Mouse (Mus musculus) thymus, postnatal 25 days (tissue): Measurements from ENCODE around the gene AI481877.

Source experiments
- DNase-seq: peaks from one replicate; pipeline ENCODE4 v3.0.0; 2022

AI481877 gene

GRCm38 (mm10) chr4:59123557-59123956, 15.2 kb downstream of the AI481877 start:
- no peak for DNase-seq

GRCm38 (mm10) chr4:59117644-59118495, 20.9 kb downstream of the AI481877 start:
- DNase-seq = no peak

- DNase-seq = no peak
These were observed 30.1 kb downstream of the AI481877 start for GRCm38 (mm10) chr4:59108721-59109120.

- DNase-seq = no peak
These were observed 30.9 kb downstream of the AI481877 start for GRCm38 (mm10) chr4:59107886-59108285.

- no peak for DNase-seq
These were observed 32.1 kb downstream of the AI481877 start for GRCm38 (mm10) chr4:59106661-59107060.

GRCm38 (mm10) chr4:59104166-59104565, 34.6 kb downstream of the AI481877 start:
- DNase-seq = no peak

GRCm38 (mm10) chr4:59096393-59096792, 42.4 kb downstream of the AI481877 start:
- DNase-seq = peak; percentile 78

- DNase-seq = no peak
These were observed 49.4 kb downstream of the AI481877 start for GRCm38 (mm10) chr4:59089391-59089790.

GRCm38 (mm10) chr4:59083430-59083829, 55.4 kb downstream of the AI481877 start:
- no peak for DNase-seq

GRCm38 (mm10) chr4:59069276-59069675, 69.5 kb downstream of the AI481877 start:
- no peak for DNase-seq

GRCm38 (mm10) chr4:59062526-59062925, 76.3 kb downstream of the AI481877 start:
- DNase-seq = no peak

GRCm38 (mm10) chr4:59057929-59058328, 80.9 kb downstream of the AI481877 start:
- DNase-seq = no peak

GRCm38 (mm10) chr4:59051081-59051480, 87.7 kb downstream of the AI481877 start:
- no peak for DNase-seq

- DNase-seq = no peak
These were observed 91.6 kb downstream of the AI481877 start for GRCm38 (mm10) chr4:59047222-59047621.

- no peak for DNase-seq
These were observed 94.9 kb downstream of the AI481877 start for GRCm38 (mm10) chr4:59043891-59044290.

- DNase-seq = no peak
These were observed 95.7 kb downstream of the AI481877 start for GRCm38 (mm10) chr4:59043074-59043473.

GRCm38 (mm10) chr4:59040397-59041287, 98.1 kb downstream of the AI481877 start:
- peak; percentile 17 for DNase-seq

- no peak for DNase-seq
These were observed 101.3 kb downstream of the AI481877 start for GRCm38 (mm10) chr4:59037525-59037924.

GRCm38 (mm10) chr4:59036490-59037127, 102.2 kb downstream of the AI481877 start:
- peak; percentile 83 for DNase-seq

- DNase-seq = peak; percentile 17
These were observed 102.9 kb downstream of the AI481877 start for GRCm38 (mm10) chr4:59035786-59036350.

GRCm38 (mm10) chr4:59034918-59035785, 103.6 kb downstream of the AI481877 start, which contains the start of gene Gng10:
Gng10 (plus strand) TSS chr4:59035088.
- peak; percentile 73 for DNase-seq
